Mouse (Mus musculus) G1E (cell line): ENCODE results near the gene Zc3h10. TPM values are rescaled to one million over a fixed set of nuclear protein-coding genes. Genes with fewer than 3 reads are reported as not detected.
A peak's percentile ranks its signal among the peaks of the same experiment; 100 is the strongest.

Source experiments
- ATAC-seq: 2 replicates; pipeline ENCODE4 v1.8.0; 2016; ENCODE audit warnings: mild to moderate bottlenecking; ENCODE audit not compliant: insufficient number of reproducible peaks, poor library complexity, low FRiP score, severe bottlenecking; ENCODE audit errors: extremely low read depth
- DNase-seq: peaks from one replicate; pipeline ENCODE4 v3.0.0; 2012; ENCODE audit warnings: low spot score
- H3K27me3 ChIP-seq: 2 replicates; pipeline ENCODE4 v1.6.1; 2012; ENCODE audit warnings: mild to moderate bottlenecking, low read length, inconsistent platforms; ENCODE audit not compliant: insufficient read depth
- H3K36me3 ChIP-seq: replicated peaks from 2 replicates; pipeline ENCODE3; 2012; ENCODE audit warnings: mild to moderate bottlenecking, inconsistent platforms
- H3K4me1 ChIP-seq: 2 replicates; pipeline ENCODE4 v1.6.1; 2012; ENCODE audit warnings: low read depth, low read length, inconsistent platforms, mixed read lengths; ENCODE audit not compliant: insufficient read depth
- H3K4me3 ChIP-seq: 2 replicates; pipeline ENCODE4 v1.5.1; 2012; ENCODE audit warnings: low read depth, mild to moderate bottlenecking, inconsistent platforms, low read length, moderate library complexity, mixed read lengths
- H3K9me3 ChIP-seq: replicated peaks from 2 replicates; pipeline ENCODE4 v1.6.1; 2012; ENCODE audit warnings: inconsistent platforms
- CTCF ChIP-seq: IDR thresholded peaks from 2 replicates; pipeline ENCODE4 v1.5.1; 2012; ENCODE audit warnings: low read depth, low read length, inconsistent platforms, mixed read lengths
- GATA1 ChIP-seq: IDR thresholded peaks from 2 replicates; pipeline ENCODE4 v1.6.1; 2012; ENCODE audit warnings: borderline replicate concordance, low read length, inconsistent platforms, mixed read lengths
- GATA2 ChIP-seq: IDR thresholded peaks from 2 replicates; pipeline ENCODE4 v1.6.1; 2012; ENCODE audit warnings: low read depth, low read length, inconsistent platforms, borderline replicate concordance
- POLR2AphosphoS5 ChIP-seq: IDR thresholded peaks from 2 replicates; pipeline ENCODE4 v1.6.1; 2012; ENCODE audit warnings: low read depth, low read length, inconsistent platforms; ENCODE audit not compliant: insufficient replicate concordance
- TAL1 ChIP-seq: conservative IDR thresholded peaks from 2 replicates; pipeline ENCODE4 v1.6.1; 2012; ENCODE audit warnings: low read depth, low read length, inconsistent platforms, mixed read lengths
- polyA plus RNA-seq: library from polyadenylated mRNA; stranded (reverse); fragments of >175 nt; gene quantifications from 2 replicates; pipeline ENCODE4 v1.2.3, GENCODE M21; 2012
- total RNA-seq, 2 experiments: library from RNA; stranded (forward) in 1 of 2; stranded (reverse) in 1 of 2; fragments of 200-1000 nt in 1 of 2; fragments of >200 nt in 1 of 2; fragmentation: Nextera tagmentation in 1 of 2; gene quantifications; 2 replicates each; pipeline ENCODE4 v1.2.3; 2014 to 2017

The Zc3h10 gene
- total and polyA plus RNA-seq, 3 experiments, result 7.2 to 21.1 (median 12.0) TPM

DNA sequence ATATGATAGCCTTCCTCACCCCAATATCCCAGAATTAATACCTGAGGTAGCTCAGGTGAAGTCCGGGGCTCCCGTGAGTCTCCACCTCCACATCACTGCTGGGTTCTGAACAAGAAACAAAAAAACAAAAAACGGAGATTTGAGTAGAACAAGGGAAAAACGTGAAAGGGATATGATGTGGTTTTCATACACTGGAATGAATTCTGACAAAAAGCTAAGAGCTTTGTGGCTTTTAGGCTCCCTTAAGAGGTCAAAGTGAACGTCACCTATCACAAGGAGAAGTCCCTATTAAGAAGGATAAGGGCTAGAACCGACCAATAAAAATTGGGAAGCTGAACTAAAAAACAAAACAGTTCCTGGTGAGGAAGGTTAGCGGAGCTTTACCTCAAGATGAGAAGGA lies 787 bp downstream of the Zc3h10 start:
- no peak for TF ChIP-seq GATA1
- no peak for TF ChIP-seq CTCF
- no peak for TF ChIP-seq TAL1
- TF ChIP-seq GATA2, result no peak
- TF ChIP-seq POLR2AphosphoS5, result no peak
- Histone ChIP-seq H3K9me3 (no peaks in the 10 kb centered on the region), H3K4me3 (peak overlapping the region; percentile 82), H3K4me1 (peaks cover 52% of the 10 kb centered on the region), H3K36me3 (peaks cover 50% of the 10 kb centered on the region), H3K27me3 (no peaks in the 10 kb centered on the region)
- ATAC-seq, result no peak
- no peak for DNase-seq

DNA sequence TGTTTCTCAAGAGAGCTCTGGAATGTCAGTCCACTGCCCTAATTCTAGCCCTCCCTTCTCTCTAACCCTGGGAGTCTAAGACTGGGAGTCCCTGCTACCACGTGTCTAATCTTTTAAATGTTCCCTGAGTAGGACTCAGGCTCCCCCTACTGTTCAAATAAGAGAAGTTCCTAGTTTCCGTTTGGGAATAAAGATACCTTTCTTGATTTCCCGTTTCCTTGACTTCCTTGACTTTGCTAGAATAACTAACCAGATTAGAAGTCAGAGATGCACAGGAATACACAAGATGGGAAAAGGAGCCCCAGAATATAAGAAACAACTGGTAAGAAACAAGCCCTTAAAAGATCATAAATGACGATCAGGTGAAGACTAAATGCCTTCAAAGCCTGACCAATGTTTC lies 1.2 kb downstream of the Zc3h10 start:
- DNase-seq (peak; percentile 63), ATAC-seq (no peak)
- peaks cover 52% of the 10 kb centered on the region for H3K4me1 ChIP-seq
- no peak for TF ChIP-seq CTCF
- TF ChIP-seq GATA2, result no peak
- TF ChIP-seq POLR2AphosphoS5, result no peak
- no peak for TF ChIP-seq TAL1
- no peak for TF ChIP-seq GATA1
- H3K27me3 ChIP-seq, result no peaks in the 10 kb centered on the region
- peaks cover 52% of the 10 kb centered on the region for H3K36me3 ChIP-seq
- no peaks in the 10 kb centered on the region for H3K9me3 ChIP-seq
- H3K4me3 ChIP-seq, result peak overlapping the region; percentile 82

DNA sequence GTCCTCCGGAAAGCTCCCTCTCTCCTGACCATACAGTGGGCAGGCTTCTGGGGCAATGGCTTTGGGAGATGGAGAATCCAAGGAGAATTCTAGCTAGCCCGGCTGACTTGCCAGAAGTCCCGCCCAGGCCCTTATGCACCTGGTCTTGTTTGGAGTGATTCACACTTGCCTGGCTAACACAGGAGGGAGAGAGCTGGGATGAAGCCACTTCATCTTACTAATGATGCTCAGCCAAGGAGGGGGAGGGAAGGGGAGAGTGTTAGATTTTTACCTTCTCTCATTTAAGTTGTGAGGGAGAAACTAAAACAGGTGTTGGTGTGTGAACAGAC lies 2.0 kb downstream of the Zc3h10 start:
- no peak for DNase-seq
- no peak for ATAC-seq
- H3K4me1 ChIP-seq, result peaks cover 52% of the 10 kb centered on the region
- H3K9me3 ChIP-seq, result no peaks in the 10 kb centered on the region
- peaks cover 58% of the 10 kb centered on the region for H3K36me3 ChIP-seq
- H3K27me3 ChIP-seq, result no peaks in the 10 kb centered on the region
- H3K4me3 ChIP-seq, result no peak overlapping the region
- TF ChIP-seq POLR2AphosphoS5, result no peak
- TF ChIP-seq CTCF, result no peak
- TF ChIP-seq GATA1, result no peak
- TF ChIP-seq GATA2, result no peak
- TF ChIP-seq TAL1, result no peak

DNA sequence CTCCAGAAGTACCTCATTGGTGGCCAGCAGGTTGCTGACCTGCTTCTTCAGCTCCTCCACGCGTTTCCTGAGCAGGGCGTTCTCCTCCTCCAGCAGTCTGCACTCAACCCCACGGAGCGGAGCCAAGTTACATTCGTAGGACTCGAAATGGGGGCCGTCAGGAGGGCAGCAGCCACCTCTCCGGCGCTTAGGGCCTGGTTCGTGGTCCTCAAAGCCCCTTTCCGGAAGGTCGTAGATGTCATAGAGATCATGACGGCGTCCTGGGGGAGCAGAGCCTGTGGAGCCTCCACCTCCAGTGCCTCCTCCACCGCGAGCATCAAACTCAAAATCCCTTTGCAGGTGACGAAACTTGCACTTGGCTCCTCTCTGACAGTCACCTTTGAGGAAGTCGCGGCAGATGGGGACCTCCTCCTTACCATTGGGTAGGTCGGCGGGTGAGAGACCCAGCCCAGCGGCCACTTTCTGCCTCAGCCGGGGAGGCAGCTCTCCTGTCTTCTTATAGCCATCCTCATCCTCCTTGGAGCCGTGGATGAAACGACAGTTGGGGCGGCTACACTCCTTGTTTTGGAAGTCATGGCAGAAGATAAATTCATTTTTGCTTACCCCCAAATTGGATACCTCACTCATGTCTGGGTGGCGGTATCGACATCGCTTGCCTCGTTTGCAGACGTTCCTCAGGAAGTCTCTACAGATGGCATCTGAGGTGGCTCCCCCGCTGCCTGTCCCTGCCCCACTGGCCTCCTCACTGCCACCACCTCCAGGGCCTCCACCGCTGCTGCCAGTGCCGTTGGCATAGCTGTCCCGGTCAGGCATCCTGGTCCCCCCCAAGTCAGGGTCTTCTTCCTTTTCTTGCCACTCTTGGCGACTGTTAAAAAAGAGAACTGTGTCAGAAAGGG lies 2.7 kb downstream of the Zc3h10 start:
- ATAC-seq, result no peak
- TF ChIP-seq GATA2, result no peak
- no peak for TF ChIP-seq TAL1
- no peak for TF ChIP-seq POLR2AphosphoS5
- no peak for TF ChIP-seq GATA1
- no peak for TF ChIP-seq CTCF
- H3K4me1 ChIP-seq, result peaks cover 46% of the 10 kb centered on the region
- H3K9me3 ChIP-seq, result no peaks in the 10 kb centered on the region
- H3K4me3 ChIP-seq, result no peak overlapping the region; the same call in 1 of the 2 replicates
- H3K36me3 ChIP-seq, result peaks cover 58% of the 10 kb centered on the region
- no peaks in the 10 kb centered on the region for H3K27me3 ChIP-seq
- DNase-seq, result no peak

DNA sequence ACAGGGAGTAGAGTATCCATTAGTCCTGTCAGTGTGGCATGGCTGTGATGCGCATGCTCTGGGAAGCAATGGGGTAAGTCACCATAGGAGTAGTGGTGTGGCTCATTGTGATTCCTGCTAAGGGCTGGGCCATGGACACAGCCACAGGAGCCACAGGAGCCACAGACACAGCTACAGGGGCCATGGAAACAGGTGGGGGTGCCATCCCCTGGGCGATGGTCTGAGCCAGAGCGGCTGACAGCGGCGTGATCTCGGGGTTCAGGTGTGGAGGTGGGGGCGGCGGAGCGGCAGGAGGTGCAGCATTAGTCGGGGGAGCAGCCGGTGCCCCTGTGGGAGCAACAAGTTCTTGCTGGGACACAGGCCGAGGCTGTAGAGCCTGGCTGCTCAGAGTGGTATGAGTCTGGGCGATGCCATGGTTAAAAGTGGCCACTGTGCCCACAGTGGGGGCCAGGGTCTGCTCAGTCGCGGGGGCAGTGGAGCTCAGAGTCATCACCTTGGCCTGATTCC lies 3.4 kb downstream of the Zc3h10 start:
- no peaks in the 10 kb centered on the region for H3K9me3 ChIP-seq
- TF ChIP-seq CTCF (no peak), GATA2 (no peak), POLR2AphosphoS5 (no peak), TAL1 (no peak), GATA1 (no peak)
- H3K4me3 ChIP-seq, result peak overlapping the region; percentile 44; the same call in 1 of the 2 replicates
- H3K36me3 ChIP-seq, result peaks cover 58% of the 10 kb centered on the region
- peaks cover 41% of the 10 kb centered on the region for H3K4me1 ChIP-seq
- no peak for ATAC-seq
- DNase-seq, result no peak
- H3K27me3 ChIP-seq, result no peaks in the 10 kb centered on the region

DNA sequence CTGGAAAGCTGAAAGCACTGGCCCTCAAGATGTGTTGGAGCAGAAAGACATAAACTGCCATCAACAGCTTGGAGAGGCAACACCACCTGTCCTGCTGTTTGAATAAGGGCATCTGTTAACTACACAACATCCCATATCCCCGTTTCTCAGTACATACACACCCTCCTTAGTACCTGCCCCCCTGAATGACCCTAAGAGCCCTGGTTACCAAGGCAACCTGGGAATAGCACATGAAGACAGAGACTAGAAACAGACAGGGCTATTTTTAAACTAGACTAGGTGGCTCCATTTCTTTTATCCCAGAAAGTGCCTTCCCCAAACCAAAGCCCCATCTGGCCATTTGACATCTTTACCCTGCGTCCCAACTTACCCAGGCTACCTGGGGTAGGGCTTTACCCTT lies 4.5 kb downstream of the Zc3h10 start:
- ATAC-seq (no peak), DNase-seq (no peak)
- Histone ChIP-seq H3K36me3 (peaks cover 53% of the 10 kb centered on the region), H3K9me3 (no peaks in the 10 kb centered on the region), H3K27me3 (no peaks in the 10 kb centered on the region), H3K4me1 (peaks cover 41% of the 10 kb centered on the region), H3K4me3 (no peak overlapping the region)
- TF ChIP-seq CTCF (no peak), GATA1 (no peak), TAL1 (no peak), GATA2 (no peak), POLR2AphosphoS5 (no peak)
